Mouse (Mus musculus) CH12.LX (cell line): ENCODE results near the gene Ier3. TPM values are rescaled to one million over a fixed set of nuclear protein-coding genes. Genes with fewer than 3 reads are reported as not detected.

ENCODE experiments used
- DNase-seq: peaks from one replicate; pipeline ENCODE4 v3.0.0-alpha.2; 2013; ENCODE audit errors: extremely low read depth
- H3K27ac ChIP-seq: 2 replicates; pipeline ENCODE4 v1.5.1; 2012; ENCODE audit warnings: low read depth, mild to moderate bottlenecking, control low read depth, moderate library complexity; ENCODE audit not compliant: insufficient read depth
- H3K27me3 ChIP-seq: replicated peaks from 2 replicates; pipeline ENCODE3; 2012; ENCODE audit warnings: inconsistent platforms
- H3K36me3 ChIP-seq, 2 experiments: replicated peaks in 1 of 2; 2 replicates each; pipeline versions ENCODE3 to v1.6.1; 2012; ENCODE audit warnings: inconsistent platforms in 1 of 2, low read length in 1 of 2, mild to moderate bottlenecking in 1 of 2, mixed read lengths in 1 of 2, moderate library complexity in 1 of 2; ENCODE audit not compliant: control insufficient read depth in 1 of 2, insufficient read depth in 1 of 2
- H3K4me1 ChIP-seq, 2 experiments: 2 replicates each; pipeline ENCODE4 v1.6.1; 2012; ENCODE audit warnings: inconsistent platforms in 1 of 2, moderate library complexity in 1 of 2; ENCODE audit not compliant: insufficient read depth in 2 of 2, control insufficient read depth in 1 of 2
- H3K4me2 ChIP-seq: 2 replicates; pipeline ENCODE4 v1.6.1; 2012; ENCODE audit warnings: low read depth, mild to moderate bottlenecking, control low read depth; ENCODE audit not compliant: poor library complexity, insufficient read depth, severe bottlenecking
- H3K4me3 ChIP-seq, 3 experiments: fragments of 150-350 bp in 1 of 3; sonication (generic) in 1 of 3; replicated peaks in 1 of 3; 2 replicates each; pipeline versions ENCODE3 to v1.5.1; 2011 to 2012; ENCODE audit warnings: low read depth in 2 of 3, low read length in 2 of 3, mild to moderate bottlenecking in 2 of 3, moderate library complexity in 2 of 3, control low read depth in 1 of 3, improper control_type of control experiment in 1 of 3, inconsistent platforms in 1 of 3, mixed read lengths in 1 of 3; ENCODE audit not compliant: poor library complexity in 1 of 3
- H3K79me2 ChIP-seq: replicated peaks from 2 replicates; pipeline ENCODE4 v1.6.1; 2012; ENCODE audit warnings: mild to moderate bottlenecking, moderate library complexity; ENCODE audit not compliant: control insufficient read depth, poor library complexity, insufficient read depth, severe bottlenecking; ENCODE audit errors: extremely low read depth
- H3K9ac ChIP-seq: 2 replicates; pipeline ENCODE4 v1.6.1; 2012; ENCODE audit warnings: low read depth, mild to moderate bottlenecking, control low read depth, moderate library complexity; ENCODE audit not compliant: insufficient read depth
- H3K9me3 ChIP-seq: replicated peaks from 2 replicates; pipeline ENCODE3; 2012; ENCODE audit warnings: low read length, inconsistent platforms, mixed read lengths
- CHD1 ChIP-seq: IDR thresholded peaks from 2 replicates; pipeline ENCODE4 v1.6.1; 2012; ENCODE audit warnings: low read depth, low read length, improper control_type of control experiment, inconsistent platforms
- CHD2 ChIP-seq: IDR thresholded peaks from 2 replicates; pipeline ENCODE4 v1.6.1; 2011; ENCODE audit warnings: low read length, improper control_type of control experiment
- CTCF ChIP-seq, 2 experiments: IDR thresholded peaks in 1 of 2; conservative IDR thresholded peaks in 1 of 2; 2 replicates each; pipeline ENCODE4 v1.5.1; 2011 to 2012; ENCODE audit warnings: low read depth in 2 of 2, low read length in 2 of 2, improper control_type of control experiment in 1 of 2, inconsistent platforms in 1 of 2, mild to moderate bottlenecking in 1 of 2, moderate library complexity in 1 of 2
- GABPA ChIP-seq: IDR thresholded peaks from 2 replicates; pipeline ENCODE4 v1.6.1; 2012; ENCODE audit warnings: low read depth, low read length, improper control_type of control experiment, inconsistent platforms; ENCODE audit not compliant: insufficient replicate concordance
- JUN ChIP-seq: IDR thresholded peaks from 2 replicates; pipeline ENCODE4 v1.6.1; 2011; ENCODE audit warnings: low read depth, mild to moderate bottlenecking, low read length, improper control_type of control experiment, moderate library complexity; ENCODE audit not compliant: insufficient read depth
- MAFK ChIP-seq: IDR thresholded peaks from 2 replicates; pipeline ENCODE4 v1.6.1; 2011; ENCODE audit warnings: low read length, improper control_type of control experiment; ENCODE audit not compliant: insufficient replicate concordance
- MAZ ChIP-seq: IDR thresholded peaks from 2 replicates; pipeline ENCODE4 v1.6.1; 2012; ENCODE audit warnings: low read depth, mild to moderate bottlenecking, inconsistent platforms, low read length, improper control_type of control experiment, moderate library complexity
- MYC ChIP-seq: IDR thresholded peaks from 2 replicates; pipeline ENCODE4 v1.6.1; 2011; ENCODE audit warnings: low read depth, mild to moderate bottlenecking, improper control_type of control experiment, low read length
- NRF1 ChIP-seq: IDR thresholded peaks from 2 replicates; pipeline ENCODE4 v1.6.1; 2014; ENCODE audit warnings: low read depth, mild to moderate bottlenecking, inconsistent platforms, low read length, improper control_type of control experiment, moderate library complexity
- POLR2A ChIP-seq: IDR thresholded peaks from 2 replicates; pipeline ENCODE4 v1.6.1; 2011; ENCODE audit warnings: low read depth, mild to moderate bottlenecking, improper control_type of control experiment, low read length
- POLR2AphosphoS2 ChIP-seq: IDR thresholded peaks from 2 replicates; pipeline ENCODE4 v1.6.1; 2011; ENCODE audit warnings: low read depth, low read length, improper control_type of control experiment
- RAD21 ChIP-seq: IDR thresholded peaks from 2 replicates; pipeline ENCODE4 v1.6.1; 2011; ENCODE audit warnings: low read depth, mild to moderate bottlenecking, low read length, improper control_type of control experiment, moderate library complexity
- SIN3A ChIP-seq: IDR thresholded peaks from 2 replicates; pipeline ENCODE4 v1.6.1; 2012; ENCODE audit warnings: low read length, improper control_type of control experiment, inconsistent platforms
- SMC3 ChIP-seq: IDR thresholded peaks from 2 replicates; pipeline ENCODE4 v1.6.1; 2011; ENCODE audit warnings: low read depth, low read length, improper control_type of control experiment
- TCF12 ChIP-seq: IDR thresholded peaks from 2 replicates; pipeline ENCODE4 v1.6.1; 2014; ENCODE audit warnings: low read depth, mild to moderate bottlenecking, inconsistent platforms, low read length, improper control_type of control experiment
- ZKSCAN1 ChIP-seq: IDR thresholded peaks from 2 replicates; pipeline ENCODE4 v1.6.1; 2012; ENCODE audit warnings: low read depth, inconsistent platforms, low read length, improper control_type of control experiment, borderline replicate concordance
- dilution Hi-C: fragments of 300-500 bp; cut with MboI; formaldehyde crosslinking; loops from 2 replicates; pipeline ENCODE4 v1.14.3; 2020; ENCODE audit warnings: low sequenced_read_pairs; ENCODE audit not compliant: extremely low pct_unique_long_range_greater_than_20kb, extremely low pct_ligation_motif_present
- in situ Hi-C: fragments of 300-500 bp; cut with MboI; formaldehyde crosslinking; loops from 3 replicates; pipeline ENCODE4 v1.14.3; 2019; ENCODE audit warnings: low sequenced_read_pairs, low pct_ligation_motif_present, low pct_unique_long_range_greater_than_20kb, mixed read lengths
- polyA plus RNA-seq: library from polyadenylated mRNA; unstranded; fragments of >175 nt; gene quantifications from 2 replicates; pipeline ENCODE4 v1.2.1, GENCODE M21; 2012; ENCODE audit warnings: low read depth; ENCODE audit not compliant: insufficient read length
- total RNA-seq, 2 experiments: library from RNA; depleted of rRNA; stranded (reverse); fragments of 300-350 nt in 1 of 2; fragments of >200 nt in 1 of 2; gene quantifications; 2 replicates each; pipeline ENCODE4 v1.2.3; 2012 to 2014

The Ier3 gene
- total and polyA plus RNA-seq, 3 experiments: 12.6 to 27.2 (median 15.0) TPM

- peaks cover 7% of the 10 kb centered on the region for H3K9me3 ChIP-seq
- H3K4me1 ChIP-seq: peaks cover 0 to 11% of the 10 kb centered on the region in 2 experiments; a peak in 2 of 4 replicates
- H3K27ac ChIP-seq: no peak overlapping the region
- peak; percentile 49 for TF ChIP-seq SMC3
- TF ChIP-seq RAD21: peak; percentile 41
- no peak for TF ChIP-seq TCF12
- peak; percentile 41 for TF ChIP-seq NRF1
- TF ChIP-seq CTCF (conservative IDR thresholded peaks at IDR 0.05 in 1 of 2, IDR thresholded peaks at IDR 0.05 in 1 of 2; ENCODE audit: low read depth in 2 of 2, low read length in 2 of 2): peak in 1 of 2 experiments; percentile 65; a peak in 2 of 4 replicates
- TF ChIP-seq MAFK: no peak
- no peak for TF ChIP-seq JUN
- TF ChIP-seq, all 38 proteins: peak for 4
- no peaks in the 10 kb centered on the region for H3K27me3 ChIP-seq
- in situ Hi-C loops (loop anchor here (5.0 kb wide), 1 partner anchor 87 kb away; no protein-coding TSS in a partner anchor), dilution Hi-C loops (no loop called here)
- no peak overlapping the region for H3K9ac ChIP-seq
- H3K4me3 ChIP-seq: no peak overlapping the region
- DNase-seq: no peak
- H3K36me3 ChIP-seq: peaks cover 48 to 92% of the 10 kb centered on the region in 2 experiments
- H3K4me2 ChIP-seq: no peak overlapping the region
- peaks cover 5% of the 10 kb centered on the region for H3K79me2 ChIP-seq
Observed at GRCm38 (mm10) chr17:35829737-35830136, 8.3 kb downstream of the Ier3 start.

GRCm38 (mm10) chr17:35832400-35833238, 11.1 kb downstream of the Ier3 start:
- Histone ChIP-seq H3K27ac (no peak overlapping the region), H3K27me3 (no peaks in the 10 kb centered on the region), H3K4me2 (no peak overlapping the region), H3K4me3 (no peak overlapping the region), H3K9ac (no peak overlapping the region), H3K4me1 (peaks cover 11 to 25% of the 10 kb centered on the region in 2 experiments), H3K36me3 (peaks cover 51 to 86% of the 10 kb centered on the region in 2 experiments), H3K79me2 (peaks cover 34% of the 10 kb centered on the region), H3K9me3 (peaks cover 7% of the 10 kb centered on the region)
- in situ Hi-C loops (no loop called here), dilution Hi-C loops (no loop called here)
- DNase-seq: no peak
- TF ChIP-seq SIN3A (peak; percentile 29; the same call in 1 of the 2 replicates), POLR2A (peak; percentile 12), CHD1 (no peak), POLR2AphosphoS2 (peak; percentile 98; the same call in 1 of the 2 replicates)

GRCm38 (mm10) chr17:35833239-35833751, 11.8 kb downstream of the Ier3 start:
- Histone ChIP-seq H3K27me3 (no peaks in the 10 kb centered on the region), H3K9ac (no peak overlapping the region), H3K36me3 (peaks cover 51 to 79% of the 10 kb centered on the region in 2 experiments), H3K27ac (no peak overlapping the region), H3K79me2 (peaks cover 38% of the 10 kb centered on the region), H3K4me1 (peaks cover 11 to 25% of the 10 kb centered on the region in 2 experiments), H3K9me3 (peaks cover 7% of the 10 kb centered on the region), H3K4me2 (no peak overlapping the region), H3K4me3 (no peak overlapping the region)
- no peak for DNase-seq
- TF ChIP-seq POLR2A (peak; percentile 51; the same call in 1 of the 2 replicates), JUN (no peak), ZKSCAN1 (no peak), POLR2AphosphoS2 (peak; percentile 94; the same call in 1 of the 2 replicates), MAZ (no peak), GABPA (no peak), SMC3 (0 out of 2 replicates have a peak, but pooled peaks have one; percentile 2), CHD2 (peak; percentile 63), MYC (no peak)
- dilution Hi-C loops: no loop called here
- in situ Hi-C loops: no loop called here
